Mouse (Mus musculus) adrenal gland, postnatal 10 days (tissue): ENCODE measurements around the gene Hpcal1. TPM values are rescaled to one million over a fixed set of nuclear protein-coding genes. Genes with fewer than 3 reads are reported as not detected.

Source experiments
- DNase-seq: peaks from one replicate; pipeline ENCODE4 v3.0.0; 2021; ENCODE audit warnings: mixed read lengths
- total RNA-seq, 2 experiments: library from RNA; stranded (reverse); gene quantifications; 2 replicates each; pipeline ENCODE4 v1.2.3; 2021

Gene Hpcal1
- total RNA-seq, 2 experiments from 2014 or later, result 25.4 to 26.2 TPM

DNA sequence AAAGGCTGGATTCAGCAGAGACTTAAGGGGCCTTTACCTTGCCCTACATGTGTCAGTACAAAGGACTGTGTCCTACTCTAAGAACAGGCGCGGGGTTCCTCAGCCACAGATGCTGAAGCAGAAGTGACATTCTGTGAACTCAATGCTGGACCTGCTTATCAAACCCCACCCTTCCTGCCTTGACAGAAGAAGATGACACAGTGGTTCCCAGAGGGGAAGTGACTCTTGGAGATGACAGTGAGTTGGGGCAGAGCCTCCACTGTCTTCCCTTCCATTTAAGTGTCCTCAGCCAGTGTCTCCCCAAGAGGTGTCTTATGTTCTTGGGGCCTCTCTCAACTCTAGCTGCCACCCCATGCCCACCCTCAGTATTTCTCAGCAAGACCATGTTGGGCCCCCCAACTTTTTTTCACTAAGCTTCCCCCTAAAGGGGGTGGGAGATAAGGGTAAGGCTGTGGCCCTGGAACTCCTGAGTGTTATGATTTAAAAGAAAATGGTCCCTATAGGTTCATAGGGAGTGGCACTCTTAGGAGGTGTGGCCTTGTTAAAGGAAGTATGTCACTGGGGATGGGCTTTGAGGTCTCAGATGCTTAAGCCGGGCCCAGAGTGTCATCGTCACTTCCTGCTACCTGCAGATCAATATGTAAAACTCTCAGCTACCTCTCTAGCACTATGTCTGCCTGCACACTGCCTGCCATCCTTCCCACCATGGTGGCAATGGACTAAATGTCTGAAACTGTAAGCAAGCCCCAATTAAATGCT, 25.2 kb downstream of the Hpcal1 start:
- DNase-seq, result no peak

DNA sequence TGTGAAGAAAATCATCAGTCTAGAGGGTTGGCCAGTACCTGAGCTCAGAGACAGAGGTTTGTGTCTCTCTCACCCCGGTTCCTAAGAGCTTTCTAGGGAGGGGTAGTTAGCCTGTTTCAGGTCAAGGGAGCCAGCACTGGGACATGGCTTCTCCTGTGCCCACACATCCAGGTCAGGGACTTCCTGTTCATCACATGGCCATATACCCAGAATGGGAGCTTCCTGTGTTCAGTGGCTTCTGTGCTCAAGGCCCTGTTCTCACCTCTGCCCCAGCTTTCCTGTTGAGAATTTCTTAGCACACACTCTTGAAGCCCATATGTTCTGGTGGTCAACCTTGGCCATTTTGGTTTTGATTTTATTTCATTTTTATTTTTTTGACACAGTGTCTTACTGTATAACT, 26.6 kb downstream of the Hpcal1 start:
- DNase-seq, result no peak

- DNase-seq, result no peak
These were observed 27.5 kb downstream of the Hpcal1 start for GRCm38 (mm10) chr12:17718146-17718545.

- peak; percentile 21 for DNase-seq
These were observed 30.4 kb downstream of the Hpcal1 start for GRCm38 (mm10) chr12:17721058-17721457.

GRCm38 (mm10) chr12:17722452-17723181, 32.0 kb downstream of the Hpcal1 start:
- no peak for DNase-seq

- no peak for DNase-seq
These were observed 32.5 kb downstream of the Hpcal1 start for GRCm38 (mm10) chr12:17723182-17723570.

DNA sequence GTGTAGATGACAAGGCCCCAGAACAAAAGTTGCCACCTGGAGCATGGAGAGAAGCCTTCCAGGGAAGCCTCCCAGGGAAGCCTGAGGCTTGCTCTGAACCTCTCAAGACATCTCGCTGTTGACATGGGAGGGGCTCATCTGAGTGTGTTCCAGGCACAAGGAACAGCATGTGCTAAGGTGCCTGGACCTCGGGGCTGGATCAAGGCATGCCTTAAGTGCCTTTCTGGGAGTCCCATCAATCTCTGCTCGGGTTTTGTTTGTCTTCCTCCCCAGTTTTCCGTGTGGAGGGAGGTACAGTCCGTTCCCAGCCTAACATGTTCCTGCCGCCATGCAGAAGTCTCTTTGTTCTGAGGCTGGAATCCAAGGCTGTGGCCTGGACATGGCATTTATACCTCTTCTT, 33.3 kb downstream of the Hpcal1 start:
- DNase-seq, result no peak

GRCm38 (mm10) chr12:17724412-17725090, 33.9 kb downstream of the Hpcal1 start:
- no peak for DNase-seq

DNA sequence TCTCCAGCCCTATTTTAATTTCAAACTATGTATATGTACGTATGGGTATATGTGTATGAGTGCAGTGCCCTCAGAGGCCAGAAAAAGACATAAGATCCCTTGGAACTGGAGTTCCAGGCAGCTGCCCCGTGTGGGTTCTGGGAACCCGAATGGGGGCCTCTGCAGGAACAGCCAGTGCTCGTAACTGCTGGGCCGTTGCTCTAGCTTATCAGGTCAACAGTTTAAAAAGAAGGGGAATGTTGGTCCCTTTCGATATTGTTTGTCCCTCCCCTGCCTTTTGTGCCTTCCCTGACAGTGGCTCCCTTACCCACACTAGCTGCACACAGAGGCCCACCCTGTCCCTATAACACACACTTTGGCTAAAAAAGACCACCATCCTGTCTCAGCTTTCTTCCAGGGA, 34.9 kb downstream of the Hpcal1 start:
- no peak for DNase-seq

GRCm38 (mm10) chr12:17726576-17727320, 36.1 kb downstream of the Hpcal1 start:
- DNase-seq, result no peak

DNA sequence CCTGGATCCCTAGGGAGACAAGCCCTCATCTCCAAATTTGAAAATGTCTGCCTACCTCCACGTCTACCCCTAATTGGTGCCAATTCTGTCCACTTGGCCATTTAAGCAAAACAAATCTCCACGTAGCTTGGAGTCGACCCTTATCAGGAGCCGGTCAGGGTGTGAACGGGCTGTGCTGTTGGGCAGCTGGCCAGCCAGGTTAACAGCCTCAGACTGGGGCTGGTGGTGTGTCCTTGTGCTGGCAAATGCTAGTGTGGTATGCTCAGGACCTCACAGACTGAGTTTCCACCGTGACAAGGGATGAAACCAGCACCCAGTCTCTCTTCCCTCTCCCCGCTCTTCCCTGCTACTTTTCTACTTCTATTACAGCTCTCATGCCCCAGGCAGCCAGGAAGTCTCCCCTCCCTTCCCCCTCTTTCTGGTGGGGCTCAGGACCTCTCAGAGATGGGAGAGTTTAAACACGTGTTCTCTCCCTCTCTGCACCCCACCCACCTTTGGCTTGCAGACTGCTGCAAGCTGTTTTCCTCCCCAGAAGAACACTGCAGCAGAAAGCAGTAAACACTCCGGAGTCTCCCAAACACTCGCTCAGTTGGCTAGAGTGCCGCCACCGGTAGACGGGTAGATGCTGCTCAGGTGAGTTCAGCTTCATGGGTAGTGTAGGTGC, 37.2 kb downstream of the Hpcal1 start:
- no peak for DNase-seq

- DNase-seq, result no peak
These were observed 38.7 kb downstream of the Hpcal1 start for GRCm38 (mm10) chr12:17729211-17729900.

DNA sequence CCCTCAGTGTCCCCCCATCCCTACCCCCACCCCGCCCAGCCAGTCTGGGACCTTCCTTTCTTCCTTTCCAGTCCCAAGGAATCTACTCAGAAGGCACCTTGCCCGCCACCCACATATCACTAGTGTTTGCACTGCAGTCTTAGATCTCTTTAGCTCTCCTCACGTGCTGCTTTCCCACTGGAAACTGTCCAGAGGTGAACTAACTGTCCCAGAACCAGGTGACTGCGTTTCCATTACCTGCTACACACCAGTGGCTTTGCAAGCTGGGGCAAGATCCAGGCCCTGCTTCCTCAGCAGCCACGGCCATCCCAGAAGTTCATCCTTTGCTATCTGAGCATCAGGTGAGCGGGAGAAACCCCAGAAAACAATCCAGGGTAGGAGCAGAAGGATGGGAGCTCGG, 41.4 kb downstream of the Hpcal1 start:
- no peak for DNase-seq

DNA sequence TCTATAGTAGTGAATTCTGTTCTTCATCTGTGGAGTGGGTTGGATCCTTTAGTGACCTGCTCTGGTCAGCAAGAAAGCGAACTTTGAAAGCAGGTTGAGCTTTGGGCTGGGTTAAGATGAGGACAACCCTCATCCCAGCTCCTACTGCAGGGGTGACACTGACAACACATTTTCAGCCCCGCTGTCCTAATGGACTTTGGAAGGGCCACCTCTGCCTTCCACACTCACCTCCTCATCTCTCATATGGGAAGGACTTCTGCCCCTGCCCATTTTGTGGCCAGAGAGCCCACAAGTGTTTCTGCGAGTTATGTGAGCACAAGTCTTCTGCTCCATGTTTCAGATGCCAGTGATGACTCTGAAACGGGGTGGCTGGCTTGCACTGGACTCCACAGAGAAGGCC, 41.9 kb downstream of the Hpcal1 start:
- DNase-seq, result no peak

GRCm38 (mm10) chr12:17733114-17733904, 42.7 kb downstream of the Hpcal1 start:
- peak; percentile 18 for DNase-seq

DNA sequence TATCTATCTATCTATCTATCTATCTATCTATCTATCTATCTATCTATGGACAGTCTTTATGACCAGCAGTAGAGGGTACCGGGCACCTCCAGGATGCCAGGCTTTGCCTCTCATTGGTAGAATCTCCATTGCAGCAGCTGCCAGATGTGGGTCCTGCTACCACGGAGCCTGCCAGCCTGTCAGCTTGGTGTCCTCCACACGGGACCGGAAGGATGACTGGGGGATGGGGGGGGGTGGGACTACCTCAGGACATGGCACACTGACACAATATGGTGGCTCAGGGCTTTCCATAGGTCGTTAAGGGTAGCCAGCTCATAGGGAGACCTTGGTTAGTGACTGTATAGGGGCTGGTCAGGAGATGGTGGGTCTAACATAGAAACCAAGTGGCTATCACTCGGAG, 45.7 kb downstream of the Hpcal1 start:
- no peak for DNase-seq

DNA sequence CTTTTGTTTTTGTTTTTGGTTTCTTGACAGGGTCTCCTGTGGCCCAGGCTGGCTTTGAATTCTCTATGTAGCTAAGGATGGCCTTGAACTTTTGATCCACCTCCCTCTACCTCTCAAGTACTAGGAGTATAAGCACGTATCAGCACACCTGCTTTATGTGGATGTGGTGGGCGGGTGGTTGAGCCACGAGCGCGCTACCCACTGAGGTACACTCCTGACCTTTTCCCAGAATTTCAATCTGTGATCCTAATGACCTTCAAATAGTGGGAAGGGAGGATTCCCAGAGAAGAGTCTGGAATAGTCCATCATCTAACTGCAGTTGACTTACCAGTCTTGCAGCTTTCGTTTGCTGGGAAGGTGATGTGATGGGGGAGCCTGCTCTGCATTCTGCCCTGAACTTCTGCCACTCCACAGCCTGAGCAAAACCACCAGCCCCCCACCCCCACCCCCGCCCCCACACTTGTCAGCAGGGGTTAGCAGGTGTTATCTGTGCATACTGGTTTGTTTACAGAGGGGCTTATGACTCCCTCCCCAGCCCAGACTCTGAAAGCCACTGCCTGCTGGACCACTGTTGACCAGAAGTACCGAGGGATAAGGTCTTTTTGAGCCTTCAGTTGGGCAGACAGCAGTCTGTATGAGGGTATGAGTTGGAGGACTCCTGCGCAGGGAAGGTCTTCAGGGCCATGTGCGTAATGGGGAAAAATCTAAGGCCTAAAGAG, 46.4 kb downstream of the Hpcal1 start:
- DNase-seq, result no peak

GRCm38 (mm10) chr12:17737808-17738207, 47.2 kb downstream of the Hpcal1 start:
- no peak for DNase-seq

DNA sequence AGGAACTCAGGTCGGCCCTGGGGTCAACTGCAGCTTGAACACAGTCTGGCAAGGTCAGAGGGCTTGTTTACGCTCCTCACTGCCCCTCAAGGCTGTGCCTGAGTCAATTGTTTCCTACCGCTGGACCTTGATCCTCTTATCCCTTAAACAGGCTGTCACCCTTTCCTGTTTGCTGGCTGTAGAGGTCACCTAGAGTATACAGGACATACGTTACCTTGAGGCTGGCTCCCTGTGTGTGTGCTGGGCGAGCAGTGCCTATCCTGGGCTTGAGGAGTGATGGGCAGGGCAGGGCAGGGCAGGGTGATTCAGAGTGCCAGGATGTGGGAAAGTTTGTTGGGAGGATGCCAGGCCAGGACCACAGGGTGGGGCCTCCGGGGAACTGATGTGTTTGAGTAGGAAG, 47.8 kb downstream of the Hpcal1 start:
- peak; percentile 33 for DNase-seq

- no peak for DNase-seq
These were observed 49.6 kb downstream of the Hpcal1 start for GRCm38 (mm10) chr12:17740226-17740625.
